Mouse (Mus musculus) forebrain, embryonic 12.5 days (tissue): ENCODE results near the gene Hsp90aa1. TPM values are rescaled to one million over a fixed set of nuclear protein-coding genes. Genes with fewer than 3 reads are reported as not detected.
"Not testable (repeated sequence)": the region's sequence is repeated elsewhere in the genome, so short reads cannot be mapped to it uniquely, and the experiment has no call there.

Experiments
- ATAC-seq: fragments of 200-750 bp; cut with Nextera tagmentation; 2 replicates; pipeline ENCODE4 v1.8.0; 2017; ENCODE audit warnings: moderate TSS enrichment; ENCODE audit not compliant: low FRiP score
- H3K27ac ChIP-seq: fragments of 300-500 bp; sonication (generic); 2 replicates; pipeline ENCODE4 v1.5.1; 2016; ENCODE audit warnings: mild to moderate bottlenecking
- H3K27me3 ChIP-seq: fragments of 300-500 bp; sonication (generic); 2 replicates; pipeline ENCODE4 v1.6.1; 2016; ENCODE audit warnings: mild to moderate bottlenecking
- H3K36me3 ChIP-seq: fragments of 300-500 bp; sonication (generic); replicated peaks from 2 replicates; pipeline ENCODE4 v1.6.1; 2016; ENCODE audit warnings: mild to moderate bottlenecking
- H3K4me1 ChIP-seq: fragments of 300-500 bp; sonication (generic); 2 replicates; pipeline ENCODE4 v1.6.1; 2016
- H3K4me2 ChIP-seq: fragments of 300-500 bp; sonication (generic); 2 replicates; pipeline ENCODE4 v1.6.1; 2016; ENCODE audit warnings: mild to moderate bottlenecking, moderate library complexity
- H3K4me3 ChIP-seq: fragments of 300-500 bp; sonication (generic); replicated peaks from 2 replicates; pipeline ENCODE4 v1.5.1; 2016; ENCODE audit warnings: mild to moderate bottlenecking
- H3K9ac ChIP-seq: fragments of 300-500 bp; sonication (generic); 2 replicates; pipeline ENCODE4 v1.6.1; 2016; ENCODE audit warnings: mild to moderate bottlenecking
- H3K9me3 ChIP-seq: fragments of 300-500 bp; sonication (generic); 2 replicates; pipeline ENCODE4 v1.6.1; 2016
- WGBS: fragments of 180-500 bp; shearing (Covaris S2); methylation state at CpG from one replicate; pipeline ENCODE4 v1.1.7; 2016; 5-methylcytosine and 5-hydroxymethylcytosine counted together
- polyA plus RNA-seq: library from polyadenylated mRNA; unstranded; fragments of >200 nt; fragmentation: Nextera tagmentation; extraction: Ambion mirVana; gene quantifications from 2 replicates; pipeline ENCODE4 v1.2.1, GENCODE M21; 2016

The Hsp90aa1 gene
- polyA plus RNA-seq, 1 experiment from 2014 or later: 1,281 TPM

GRCm38 (mm10) chr12:110697457-110697856 is 5.1 kb downstream of the Hsp90aa1 start:
- 0 out of 2 replicates have a peak, but pooled peaks cover 13% of the 10 kb centered on the region for H3K27me3 ChIP-seq
- peaks cover 19% of the 10 kb centered on the region for H3K4me1 ChIP-seq
- ATAC-seq: no peak
- peaks cover 19% of the 10 kb centered on the region for H3K36me3 ChIP-seq
- no peaks in the 10 kb centered on the region for H3K9me3 ChIP-seq
- no peak overlapping the region for H3K27ac ChIP-seq
- H3K4me3 ChIP-seq: no peak overlapping the region
- no peak overlapping the region for H3K9ac ChIP-seq
- 0 out of 2 replicates have a peak overlapping the region, but pooled peaks have one; percentile 67 for H3K4me2 ChIP-seq
- WGBS: 74% methylated on average over 5 of the region's 5 CpGs

- ATAC-seq: 0 out of 2 replicates have a peak, but pooled peaks have one; percentile 12
- H3K4me2 ChIP-seq: peak overlapping the region; percentile 67
- peak overlapping the region; percentile 99 for H3K9ac ChIP-seq
- H3K4me3 ChIP-seq: peak overlapping the region; percentile 97
- WGBS: 45% methylated on average over 9 of the region's 9 CpGs
- H3K27me3 ChIP-seq: 0 out of 2 replicates have a peak, but pooled peaks cover 13% of the 10 kb centered on the region
- H3K9me3 ChIP-seq: no peaks in the 10 kb centered on the region
- H3K4me1 ChIP-seq: peaks cover 19% of the 10 kb centered on the region
- H3K27ac ChIP-seq: peak overlapping the region; percentile 84
- H3K36me3 ChIP-seq: peaks cover 22% of the 10 kb centered on the region
Observed at GRCm38 (mm10) chr12:110696975-110697400, 5.5 kb downstream of the Hsp90aa1 start.

- peak overlapping the region; percentile 97 for H3K4me3 ChIP-seq
- H3K9me3 ChIP-seq: no peaks in the 10 kb centered on the region
- WGBS: under 1% methylated on average over 78 of the region's 89 CpGs
- peak; percentile 96 for ATAC-seq
- H3K9ac ChIP-seq: peak overlapping the region; percentile 99
- H3K27me3 ChIP-seq: 0 out of 2 replicates have a peak, but pooled peaks cover 13% of the 10 kb centered on the region
- H3K4me2 ChIP-seq: peak overlapping the region; percentile 67
- H3K36me3 ChIP-seq: peaks cover 28% of the 10 kb centered on the region
- H3K27ac ChIP-seq: peak overlapping the region; percentile 96
- peaks cover 19% of the 10 kb centered on the region for H3K4me1 ChIP-seq
Observed at GRCm38 (mm10) chr12:110696173-110696974, 6.2 kb downstream of the Hsp90aa1 start.

- Histone ChIP-seq H3K4me2 (peak overlapping the region; percentile 67), H3K27ac (peak overlapping the region; percentile 96), H3K4me3 (peak overlapping the region; percentile 97), H3K9ac (peak overlapping the region; percentile 99), H3K36me3 (peaks cover 30% of the 10 kb centered on the region), H3K27me3 (0 out of 2 replicates have a peak, but pooled peaks cover 13% of the 10 kb centered on the region), H3K9me3 (no peaks in the 10 kb centered on the region), H3K4me1 (peaks cover 19% of the 10 kb centered on the region)
- WGBS: under 1% methylated on average over 54 of the region's 55 CpGs
- ATAC-seq: peak; percentile 75
Observed at GRCm38 (mm10) chr12:110695676-110696171, 6.8 kb downstream of the Hsp90aa1 start.

- H3K4me2 ChIP-seq, H3K9ac ChIP-seq, ATAC-seq, H3K27me3 ChIP-seq, H3K9me3 ChIP-seq, H3K4me3 ChIP-seq, H3K27ac ChIP-seq: not testable (repeated sequence)
- H3K4me1 ChIP-seq: peaks cover 19% of the 10 kb centered on the region
- peaks cover 53% of the 10 kb centered on the region for H3K36me3 ChIP-seq
- 81% methylated on average over 5 of the region's 5 CpGs for WGBS
Observed at GRCm38 (mm10) chr12:110693378-110693777, 9.2 kb downstream of the Hsp90aa1 start.

GRCm38 (mm10) chr12:110689919-110690643 is 12.4 kb downstream of the Hsp90aa1 start:
- no peak overlapping the region for H3K4me3 ChIP-seq
- H3K27ac ChIP-seq: no peak overlapping the region
- ATAC-seq: no peak
- H3K4me1 ChIP-seq: peaks cover 14% of the 10 kb centered on the region
- 84% methylated on average over 6 of the region's 6 CpGs for WGBS
- H3K36me3 ChIP-seq: peaks cover 82% of the 10 kb centered on the region
- H3K27me3 ChIP-seq: no peaks in the 10 kb centered on the region
- H3K9me3 ChIP-seq: no peaks in the 10 kb centered on the region
- H3K9ac ChIP-seq: no peak overlapping the region
- no peak overlapping the region for H3K4me2 ChIP-seq

- not testable (repeated sequence) for H3K27me3 ChIP-seq, ATAC-seq, H3K27ac ChIP-seq, H3K4me2 ChIP-seq, H3K9me3 ChIP-seq, H3K4me3 ChIP-seq, H3K4me1 ChIP-seq, H3K9ac ChIP-seq
- peaks cover 73% of the 10 kb centered on the region for H3K36me3 ChIP-seq
- 97% methylated on average over 3 of the region's 3 CpGs for WGBS
Observed at GRCm38 (mm10) chr12:110688921-110689320, 13.6 kb downstream of the Hsp90aa1 start.

- no peak overlapping the region for H3K4me3 ChIP-seq
- H3K4me1 ChIP-seq: no peaks in the 10 kb centered on the region
- H3K9ac ChIP-seq: no peak overlapping the region
- 0 out of 2 replicates have a peak overlapping the region, but pooled peaks have one; percentile 25 for H3K27ac ChIP-seq
- 83% methylated on average over 12 of the region's 12 CpGs for WGBS
- no peak overlapping the region for H3K4me2 ChIP-seq
- no peaks in the 10 kb centered on the region for H3K9me3 ChIP-seq
- ATAC-seq: no peak
- H3K36me3 ChIP-seq: peaks cover 67% of the 10 kb centered on the region
- no peaks in the 10 kb centered on the region for H3K27me3 ChIP-seq
Observed at GRCm38 (mm10) chr12:110687894-110688734, 14.4 kb downstream of the Hsp90aa1 start.

- Histone ChIP-seq H3K4me1 (no peaks in the 10 kb centered on the region), H3K27me3 (no peaks in the 10 kb centered on the region), H3K4me3 (no peak overlapping the region), H3K36me3 (peaks cover 31% of the 10 kb centered on the region), H3K27ac (no peak overlapping the region), H3K4me2 (no peak overlapping the region), H3K9ac (no peak overlapping the region), H3K9me3 (no peaks in the 10 kb centered on the region)
- ATAC-seq: no peak
- WGBS: no CpG with 5 or more reads among the region's 1 CpGs
Observed at GRCm38 (mm10) chr12:110683580-110683979, 18.9 kb downstream of the Hsp90aa1 start.

GRCm38 (mm10) chr12:110682561-110683299 is 19.8 kb downstream of the Hsp90aa1 start, which contains the start of gene 1700001K19Rik:
1700001K19Rik (minus strand) TSS chr12:110682619.
- Histone ChIP-seq H3K9ac (no peak within 1 kb of the TSS), H3K4me3 (no peak within 1 kb of the TSS), H3K4me2 (no peak within 1 kb of the TSS), H3K4me1 (no peaks in the 10 kb centered on the region), H3K27me3 (no peaks in the 10 kb centered on the region), H3K9me3 (no peaks in the 10 kb centered on the region), H3K27ac (no peak within 1 kb of the TSS), H3K36me3 (peaks cover 22% of the 10 kb centered on the region)
- ATAC-seq: no peak
- WGBS: 82% methylated on average over 9 of the region's 9 CpGs

GRCm38 (mm10) chr12:110681878-110682277 is 20.6 kb downstream of the Hsp90aa1 start:
- Histone ChIP-seq H3K4me3 (no peak overlapping the region), H3K9ac (no peak overlapping the region), H3K27me3 (no peaks in the 10 kb centered on the region), H3K9me3 (no peaks in the 10 kb centered on the region), H3K4me2 (no peak overlapping the region), H3K36me3 (peaks cover 15% of the 10 kb centered on the region), H3K4me1 (no peaks in the 10 kb centered on the region), H3K27ac (no peak overlapping the region)
- ATAC-seq: no peak
- WGBS: 57% methylated on average over 3 of the region's 3 CpGs
